Mouse (Mus musculus): ENCODE results near the gene Mill2.

DNA sequence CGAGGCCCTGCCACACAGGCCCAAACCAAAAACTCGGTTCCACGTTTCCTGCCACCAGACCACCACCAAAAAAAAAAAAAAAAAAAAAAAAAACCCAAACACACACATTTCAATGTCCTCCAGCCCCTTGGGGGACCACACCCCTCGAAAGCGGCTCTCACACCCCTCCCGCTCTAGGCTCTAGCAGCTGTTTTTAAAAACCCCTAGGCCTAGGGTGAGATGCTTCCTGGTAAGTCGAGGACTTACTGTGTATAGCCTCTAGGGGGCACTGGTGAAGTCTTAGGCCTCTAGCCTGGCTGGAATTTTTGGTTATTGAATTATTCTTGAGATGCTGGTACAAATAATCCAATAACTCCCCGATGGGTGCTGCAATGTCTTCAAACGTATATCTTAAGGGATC, 11.2 kb upstream of the Mill2 start:
- TF ChIP-seq CTCF (IDR thresholded peaks at IDR 0.05; ENCODE audit: control insufficient read depth, insufficient read depth, insufficient read length) (no peak), USF1 (IDR thresholded peaks at IDR 0.05; ENCODE audit: low read depth) (no peak), MAX (IDR thresholded peaks at IDR 0.05) (no peak), CEBPB (IDR thresholded peaks at IDR 0.05; ENCODE audit: low read depth) (no peak), MYOD1 (IDR thresholded peaks at IDR 0.05; ENCODE audit: control insufficient read depth, insufficient read length, low read depth) (no peak), MYOG (IDR thresholded peaks at IDR 0.05; ENCODE audit: control insufficient read depth, extremely low read depth, insufficient read length) (no peak)
